24 mouse cellular contexts compared by ENCODE assay signal in genomic region chr3:149585769-149586168, GRCm38 (mm10).
DNase-seq lines count a peak whose midpoint lies in the region; ATAC-seq and TF ChIP-seq lines count a peak whose summit lies in the region.
"Had no signal": no experiment of that assay in that cellular context is flagged by ENCODE, and none has a peak within 500 bp of the region (broad histone marks: within the 10 kb centered on the region; RNA-seq: fewer than 3 reads in every experiment).

No protein-coding gene starts in this region.

- H3K4me2 ChIP-seq in forebrain, embryonic 14.5 days (ENCODE audit: low read length): no peak overlapping the region
- no peak overlapping the region for H3K4me2 ChIP-seq in forebrain, postnatal 0 days (ENCODE audit: low read depth)
- no peak overlapping the region for H3K4me2 ChIP-seq in midbrain, embryonic 11.5 days
- no peak overlapping the region for H3K4me2 ChIP-seq in midbrain, embryonic 15.5 days
- no peak overlapping the region for H3K4me2 ChIP-seq in midbrain, embryonic 14.5 days (ENCODE audit: low read length)
- H3K4me2 ChIP-seq in midbrain, embryonic 16.5 days (ENCODE audit: low read length): no peak overlapping the region
- no peak overlapping the region for H3K4me2 ChIP-seq in kidney, embryonic 15.5 days
- H3K4me2 ChIP-seq: embryonic facial prominence, embryonic 12.5 days; forebrain, embryonic 13.5 days had no signal

- H3K4me3 ChIP-seq in forebrain, embryonic 14.5 days (ENCODE audit: low read depth, low read length): no peak overlapping the region
- H3K4me3 ChIP-seq in forebrain, postnatal 0 days (ENCODE audit: low read depth, low read length): no peak overlapping the region
- H3K4me3 ChIP-seq in midbrain, embryonic 11.5 days (ENCODE audit: low read depth, low read length): no peak overlapping the region
- H3K4me3 ChIP-seq in midbrain, embryonic 15.5 days: no peak overlapping the region
- H3K4me3 ChIP-seq in midbrain, embryonic 14.5 days (replicated peaks; ENCODE audit: low read depth, low read length): no peak overlapping the region
- H3K4me3 ChIP-seq in midbrain, embryonic 16.5 days (ENCODE audit: low read depth, low read length): no peak overlapping the region
- no peak overlapping the region for H3K4me3 ChIP-seq in kidney, embryonic 15.5 days (replicated peaks)
- H3K4me3 ChIP-seq: embryonic facial prominence, embryonic 10.5 days; embryonic facial prominence, embryonic 12.5 days; forebrain, embryonic 13.5 days had no signal

- DNase-seq in forebrain, embryonic 14.5 days (ENCODE audit: low spot score): peak; percentile 26
- DNase-seq in forebrain, postnatal 0 days: no peak
- DNase-seq in midbrain, embryonic 11.5 days (ENCODE audit: low spot score, missing footprints): peak; percentile 83
- peak; percentile 20 for DNase-seq in midbrain, embryonic 14.5 days
- DNase-seq: adrenal gland, adult 2 months; adrenal gland, postnatal 10 days; adrenal gland, postnatal 25 days; B cell, adult 2 months; cerebellum, adult 11-12 months; cerebellum, adult 2 months; cerebellum, adult 9-10 months; cerebellum, postnatal 10 days; cerebellum, postnatal 25 days had no signal

- no peaks in the 10 kb centered on the region for H3K4me1 ChIP-seq in forebrain, embryonic 14.5 days (ENCODE audit: control insufficient read depth, insufficient read depth, low read length)
- H3K4me1 ChIP-seq in forebrain, postnatal 0 days (ENCODE audit: insufficient read depth): no peaks in the 10 kb centered on the region
- peaks cover 7% of the 10 kb centered on the region for H3K4me1 ChIP-seq in midbrain, embryonic 11.5 days (ENCODE audit: control insufficient read depth, insufficient read depth, low read length)
- no peaks in the 10 kb centered on the region for H3K4me1 ChIP-seq in midbrain, embryonic 15.5 days
- peaks cover 4% of the 10 kb centered on the region; the same call in 1 of the 2 replicates for H3K4me1 ChIP-seq in midbrain, embryonic 14.5 days (ENCODE audit: control insufficient read depth, insufficient read depth, low read length)
- no peaks in the 10 kb centered on the region for H3K4me1 ChIP-seq in midbrain, embryonic 16.5 days (ENCODE audit: control insufficient read depth, insufficient read depth, low read length)
- no peaks in the 10 kb centered on the region for H3K4me1 ChIP-seq in kidney, embryonic 15.5 days
- H3K4me1 ChIP-seq: embryonic facial prominence, embryonic 12.5 days had no signal

- no peaks in the 10 kb centered on the region for H3K9me3 ChIP-seq in forebrain, embryonic 14.5 days (replicated peaks; ENCODE audit: control insufficient read depth, low read length)
- no peaks in the 10 kb centered on the region for H3K9me3 ChIP-seq in forebrain, postnatal 0 days (ENCODE audit: low read length)
- H3K9me3 ChIP-seq in midbrain, embryonic 11.5 days (ENCODE audit: control insufficient read depth, low read length): no peaks in the 10 kb centered on the region
- no peaks in the 10 kb centered on the region for H3K9me3 ChIP-seq in midbrain, embryonic 15.5 days
- no peaks in the 10 kb centered on the region for H3K9me3 ChIP-seq in midbrain, embryonic 14.5 days (ENCODE audit: control insufficient read depth, low read length)
- no peaks in the 10 kb centered on the region for H3K9me3 ChIP-seq in midbrain, embryonic 16.5 days (replicated peaks; ENCODE audit: control insufficient read depth, low read length, poor library complexity, severe bottlenecking)
- H3K9me3 ChIP-seq in kidney, embryonic 15.5 days (replicated peaks): no peaks in the 10 kb centered on the region
- H3K9me3 ChIP-seq: embryonic facial prominence, embryonic 10.5 days; embryonic facial prominence, embryonic 12.5 days; forebrain, embryonic 13.5 days had no signal

- WGBS in forebrain, embryonic 14.5 days: 23% methylated on average over 2 of the region's 2 CpGs
- 29% methylated on average over 2 of the region's 2 CpGs for WGBS in forebrain, postnatal 0 days
- WGBS in midbrain, embryonic 11.5 days: 24% methylated on average over 2 of the region's 2 CpGs
- WGBS in midbrain, embryonic 15.5 days: 18% methylated on average over 2 of the region's 2 CpGs
- WGBS in midbrain, embryonic 14.5 days: 17% methylated on average over 2 of the region's 2 CpGs
- 24% methylated on average over 2 of the region's 2 CpGs for WGBS in midbrain, embryonic 16.5 days
- WGBS in kidney, embryonic 15.5 days: 60% methylated on average over 2 of the region's 2 CpGs

- no peak for TF ChIP-seq CTCF in forebrain, postnatal 0 days (IDR thresholded peaks at IDR 0.05; ENCODE audit: low read depth)

- H3K27me3 ChIP-seq in forebrain, embryonic 14.5 days (replicated peaks; ENCODE audit: control insufficient read depth, insufficient read depth, low read length): no peaks in the 10 kb centered on the region
- H3K27me3 ChIP-seq in forebrain, postnatal 0 days (ENCODE audit: insufficient read depth, low read length): no peaks in the 10 kb centered on the region
- no peaks in the 10 kb centered on the region for H3K27me3 ChIP-seq in midbrain, embryonic 11.5 days (ENCODE audit: control insufficient read depth, insufficient read depth, low read length)
- H3K27me3 ChIP-seq in midbrain, embryonic 15.5 days (replicated peaks): no peaks in the 10 kb centered on the region
- no peaks in the 10 kb centered on the region for H3K27me3 ChIP-seq in midbrain, embryonic 14.5 days (ENCODE audit: control insufficient read depth, insufficient read depth, low read length)
- no peaks in the 10 kb centered on the region for H3K27me3 ChIP-seq in midbrain, embryonic 16.5 days (ENCODE audit: control insufficient read depth, insufficient read depth, low read depth, low read length)
- no peaks in the 10 kb centered on the region for H3K27me3 ChIP-seq in kidney, embryonic 15.5 days
- H3K27me3 ChIP-seq: CH12.LX; embryonic facial prominence, embryonic 12.5 days; forebrain, embryonic 13.5 days; Patski had no signal

- no peak overlapping the region for H3K27ac ChIP-seq in forebrain, embryonic 14.5 days (ENCODE audit: low read depth, low read length)
- no peak overlapping the region for H3K27ac ChIP-seq in forebrain, postnatal 0 days (ENCODE audit: low read depth, low read length)
- H3K27ac ChIP-seq in midbrain, embryonic 11.5 days (ENCODE audit: low read depth, low read length): no peak overlapping the region
- no peak overlapping the region for H3K27ac ChIP-seq in midbrain, embryonic 15.5 days
- no peak overlapping the region for H3K27ac ChIP-seq in midbrain, embryonic 14.5 days (replicated peaks; ENCODE audit: low read depth, low read length)
- H3K27ac ChIP-seq in midbrain, embryonic 16.5 days (ENCODE audit: low read length): no peak overlapping the region
- H3K27ac ChIP-seq in kidney, embryonic 15.5 days: no peak overlapping the region
- H3K27ac ChIP-seq: embryonic facial prominence, embryonic 10.5 days; embryonic facial prominence, embryonic 12.5 days; forebrain, embryonic 13.5 days had no signal

- no peak for ATAC-seq in forebrain, embryonic 14.5 days
- ATAC-seq in forebrain, postnatal 0 days: no peak
- peak; percentile 53; the same call in 1 of the 2 replicates for ATAC-seq in midbrain, embryonic 11.5 days (ENCODE audit: low FRiP score)
- no peak for ATAC-seq in midbrain, embryonic 15.5 days (replicated peaks)
- no peak for ATAC-seq in midbrain, embryonic 14.5 days (ENCODE audit: low FRiP score, low TSS enrichment)
- no peak for ATAC-seq in midbrain, embryonic 16.5 days
- no peak for ATAC-seq in kidney, embryonic 15.5 days (replicated peaks; ENCODE audit: low FRiP score)
- ATAC-seq: CD4-positive, CD25-positive, alpha-beta regulatory T cell, adult 4 months; forebrain, embryonic 13.5 days; forebrain, embryonic 16.5 days; Patski had no signal

- H3K9ac ChIP-seq in forebrain, embryonic 14.5 days (ENCODE audit: low read length): no peak overlapping the region
- no peak overlapping the region for H3K9ac ChIP-seq in forebrain, postnatal 0 days
- H3K9ac ChIP-seq in midbrain, embryonic 11.5 days (ENCODE audit: low read length): no peak overlapping the region
- H3K9ac ChIP-seq in midbrain, embryonic 15.5 days: no peak overlapping the region
- no peak overlapping the region for H3K9ac ChIP-seq in midbrain, embryonic 14.5 days (replicated peaks; ENCODE audit: low read length)
- H3K9ac ChIP-seq in midbrain, embryonic 16.5 days (ENCODE audit: low read depth, low read length): no peak overlapping the region
- no peak overlapping the region for H3K9ac ChIP-seq in kidney, embryonic 15.5 days
- H3K9ac ChIP-seq: embryonic facial prominence, embryonic 12.5 days; forebrain, embryonic 13.5 days had no signal

- no peaks in the 10 kb centered on the region for H3K36me3 ChIP-seq in forebrain, embryonic 14.5 days (ENCODE audit: control insufficient read depth, insufficient read depth, low read length)
- no peaks in the 10 kb centered on the region for H3K36me3 ChIP-seq in forebrain, postnatal 0 days (ENCODE audit: insufficient read depth)
- no peaks in the 10 kb centered on the region for H3K36me3 ChIP-seq in midbrain, embryonic 11.5 days (ENCODE audit: control insufficient read depth, insufficient read depth, low read length)
- no peaks in the 10 kb centered on the region for H3K36me3 ChIP-seq in midbrain, embryonic 15.5 days (replicated peaks)
- no peaks in the 10 kb centered on the region for H3K36me3 ChIP-seq in midbrain, embryonic 14.5 days (ENCODE audit: control insufficient read depth, insufficient read depth, low read length)
- no peaks in the 10 kb centered on the region for H3K36me3 ChIP-seq in midbrain, embryonic 16.5 days (ENCODE audit: control insufficient read depth, insufficient read depth, low read length)
- H3K36me3 ChIP-seq in kidney, embryonic 15.5 days: no peaks in the 10 kb centered on the region
- H3K36me3 ChIP-seq: embryonic facial prominence, embryonic 10.5 days; embryonic facial prominence, embryonic 12.5 days; G1E had no signal
